Mouse (Mus musculus) right cerebral cortex, postnatal 25 days (tissue): ENCODE data around the gene 2810408A11Rik.
"Not testable (repeated sequence)": the region's sequence is repeated elsewhere in the genome, so short reads cannot be mapped to it uniquely, and the experiment has no call there.

Experiments used
- DNase-seq: peaks from one replicate; pipeline ENCODE4 v3.0.0; 2022

Gene 2810408A11Rik

GRCm38 (mm10) chr11:69930967-69931537, 30.3 kb upstream of the 2810408A11Rik start:
- DNase-seq: no peak

- DNase-seq: not testable (repeated sequence)
Measured at GRCm38 (mm10) chr11:69930176-69930575, 29.4 kb upstream of the 2810408A11Rik start.

GRCm38 (mm10) chr11:69929712-69930111, 28.9 kb upstream of the 2810408A11Rik start:
- no peak for DNase-seq

GRCm38 (mm10) chr11:69927501-69927900, 26.7 kb upstream of the 2810408A11Rik start:
- DNase-seq: no peak

- DNase-seq: no peak
Measured at GRCm38 (mm10) chr11:69922796-69923195, 22.0 kb upstream of the 2810408A11Rik start.

- DNase-seq: no peak
Measured at GRCm38 (mm10) chr11:69922012-69922756, 21.4 kb upstream of the 2810408A11Rik start.

- DNase-seq: peak; percentile 100
Measured at GRCm38 (mm10) chr11:69921114-69922011, 20.6 kb upstream of the 2810408A11Rik start, which contains the start of gene Eif5a. Eif5a (minus strand) TSS chr11:69921958.

GRCm38 (mm10) chr11:69920266-69921031, 19.7 kb upstream of the 2810408A11Rik start:
- peak; percentile 26 for DNase-seq

- DNase-seq: peak; percentile 42
Measured at GRCm38 (mm10) chr11:69919661-69920265, 19.0 kb upstream of the 2810408A11Rik start.

GRCm38 (mm10) chr11:69919053-69919452, 18.3 kb upstream of the 2810408A11Rik start:
- DNase-seq: no peak

- DNase-seq: no peak
Measured at GRCm38 (mm10) chr11:69918118-69918517, 17.3 kb upstream of the 2810408A11Rik start.

- DNase-seq: no peak
Measured at GRCm38 (mm10) chr11:69917379-69917948, 16.7 kb upstream of the 2810408A11Rik start.

- not testable (repeated sequence) for DNase-seq
Measured at GRCm38 (mm10) chr11:69916652-69917378, 16.0 kb upstream of the 2810408A11Rik start.

- DNase-seq: no peak
Measured at GRCm38 (mm10) chr11:69915667-69916627, 15.2 kb upstream of the 2810408A11Rik start.

GRCm38 (mm10) chr11:69914917-69915430, 14.2 kb upstream of the 2810408A11Rik start:
- DNase-seq: no peak

GRCm38 (mm10) chr11:69914372-69914764, 13.6 kb upstream of the 2810408A11Rik start:
- no peak for DNase-seq

GRCm38 (mm10) chr11:69913554-69914371, 13.0 kb upstream of the 2810408A11Rik start, which contains the start of gene Gps2:
Gps2 (plus strand) TSS chr11:69913888.
- peak; percentile 94 for DNase-seq

GRCm38 (mm10) chr11:69912716-69913530, 12.1 kb upstream of the 2810408A11Rik start:
- DNase-seq: no peak
